Mouse (Mus musculus): ENCODE measurements around the gene Schip1. TPM values are rescaled to one million over a fixed set of nuclear protein-coding genes. Genes with fewer than 3 reads are reported as not detected.
A peak's percentile ranks its signal among the peaks of the same experiment; 100 is the strongest.

Schip1 gene
- total RNA-seq, 2 experiments from 2014 or later, result 284 to 288 TPM

DNA sequence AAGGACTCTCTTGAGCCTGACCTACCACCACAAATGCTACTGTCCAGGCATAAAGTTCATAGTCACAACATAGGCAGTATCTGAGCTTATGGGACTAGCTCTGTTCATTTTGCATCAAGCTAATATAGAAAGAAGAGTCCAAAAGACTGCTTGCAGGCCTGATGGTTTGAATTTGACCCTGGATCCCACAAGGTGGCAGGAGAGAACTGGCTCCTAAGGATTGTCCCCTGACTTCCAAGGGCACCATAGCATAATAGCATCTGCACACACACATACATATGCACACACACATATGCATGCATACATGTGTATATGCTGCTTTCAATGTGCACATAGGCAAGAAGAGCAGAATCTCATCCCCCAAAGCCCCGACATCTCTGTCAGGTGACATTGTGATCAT is 405.0 kb downstream of the Schip1 start:
- DNase-seq (ENCODE audit: low spot score in 2 of 2), result no peak

DNA sequence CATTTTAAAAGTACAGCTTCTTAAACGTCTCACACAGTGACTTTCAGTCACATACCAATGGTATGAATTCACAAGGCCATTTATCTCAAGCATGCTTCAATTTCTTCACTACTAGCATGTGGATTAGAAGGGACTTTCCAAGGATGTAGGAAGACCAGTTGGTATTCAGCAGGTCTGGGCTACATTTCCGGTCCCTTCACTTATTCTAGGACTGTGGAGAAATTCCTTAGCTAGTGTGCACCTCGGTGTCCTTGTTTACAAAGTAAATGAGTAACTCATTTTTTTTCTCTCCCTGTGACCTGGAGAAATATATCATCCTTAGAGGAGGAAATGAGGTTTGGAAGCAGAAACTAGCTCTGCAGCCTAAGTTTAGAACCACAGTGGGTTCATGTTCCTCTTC is 405.5 kb downstream of the Schip1 start:
- DNase-seq (ENCODE audit: low spot score in 2 of 2), result no peak

GRCm38 (mm10) chr3:68470622-68471021 is 406.0 kb downstream of the Schip1 start:
- no peak for DNase-seq (ENCODE audit: low spot score in 2 of 2)

DNA sequence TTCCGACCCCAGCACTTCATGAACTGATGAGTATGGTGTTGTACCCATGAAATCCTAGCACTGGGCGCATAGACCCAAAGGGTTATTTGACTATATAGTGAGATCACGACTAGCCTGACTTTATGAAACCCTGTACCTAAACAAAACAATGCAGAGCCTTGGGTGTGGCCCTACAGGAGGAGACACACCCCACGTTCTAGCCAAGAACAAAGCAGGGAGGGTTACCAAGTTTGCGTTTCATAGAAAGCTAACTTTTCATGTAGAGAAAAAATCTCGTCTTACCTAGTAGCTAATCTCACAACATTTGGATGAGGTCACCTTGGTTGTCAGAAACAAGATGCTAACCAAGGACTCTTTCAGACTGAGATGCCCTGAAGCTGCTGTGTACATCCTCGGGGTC is 411.7 kb downstream of the Schip1 start:
- no peak for DNase-seq (ENCODE audit: low spot score in 2 of 2)

- no peak for DNase-seq (ENCODE audit: low spot score in 2 of 2)
Observed at GRCm38 (mm10) chr3:68477478-68477877, 412.9 kb downstream of the Schip1 start.

- peak in 1 of 2 experiments; percentile 28 for DNase-seq (ENCODE audit: low spot score in 2 of 2)
Observed at GRCm38 (mm10) chr3:68479266-68479665, 414.7 kb downstream of the Schip1 start.

- no peak for DNase-seq (ENCODE audit: low spot score in 2 of 2)
Observed at GRCm38 (mm10) chr3:68483517-68483916, 418.9 kb downstream of the Schip1 start.

DNA sequence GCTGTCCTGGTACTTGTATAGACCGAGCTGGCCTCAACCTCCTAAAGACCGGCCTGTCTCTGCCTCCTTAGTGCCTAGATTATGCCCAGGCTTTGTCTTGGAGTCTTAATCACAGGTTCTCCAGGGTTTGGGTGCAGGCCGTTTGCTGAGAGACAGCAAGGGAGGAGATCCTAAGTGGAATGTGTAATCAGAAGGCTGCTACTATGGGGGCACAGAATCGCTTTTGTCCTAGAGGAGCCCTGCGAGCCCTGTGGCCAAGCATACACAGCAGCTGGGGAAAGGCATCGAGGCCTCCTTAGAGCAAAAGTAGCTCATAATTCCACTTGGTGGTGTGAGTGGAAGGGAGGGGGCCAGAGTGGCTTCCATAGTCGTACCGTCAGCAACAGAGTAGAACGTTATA is 419.4 kb downstream of the Schip1 start:
- DNase-seq (ENCODE audit: low spot score in 2 of 2), result no peak

GRCm38 (mm10) chr3:68484561-68484960 is 420.0 kb downstream of the Schip1 start:
- DNase-seq (ENCODE audit: low spot score in 2 of 2), result no peak

- no peak for DNase-seq (ENCODE audit: low spot score in 2 of 2)
Observed at GRCm38 (mm10) chr3:68487621-68488020, 423.0 kb downstream of the Schip1 start.

DNA sequence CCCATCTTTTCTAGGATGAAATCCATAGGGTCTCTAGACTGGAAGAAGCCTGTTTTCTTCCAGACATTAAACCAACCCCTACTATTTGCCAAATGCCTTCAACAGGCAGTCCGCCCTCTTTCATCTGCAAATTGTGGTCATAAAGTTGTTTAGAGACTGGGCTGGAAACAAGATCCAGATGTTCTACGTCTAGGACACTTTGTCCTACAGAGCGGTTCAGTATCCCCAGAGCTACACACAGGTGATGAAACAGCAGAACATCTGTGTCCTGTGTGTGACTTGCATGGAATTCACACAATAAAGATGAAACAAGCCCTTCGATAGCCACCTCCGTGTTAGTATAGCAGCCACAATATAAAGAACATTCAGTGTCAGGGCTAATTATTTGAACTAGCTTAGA is 423.7 kb downstream of the Schip1 start:
- DNase-seq (ENCODE audit: low spot score in 2 of 2), result no peak

DNA sequence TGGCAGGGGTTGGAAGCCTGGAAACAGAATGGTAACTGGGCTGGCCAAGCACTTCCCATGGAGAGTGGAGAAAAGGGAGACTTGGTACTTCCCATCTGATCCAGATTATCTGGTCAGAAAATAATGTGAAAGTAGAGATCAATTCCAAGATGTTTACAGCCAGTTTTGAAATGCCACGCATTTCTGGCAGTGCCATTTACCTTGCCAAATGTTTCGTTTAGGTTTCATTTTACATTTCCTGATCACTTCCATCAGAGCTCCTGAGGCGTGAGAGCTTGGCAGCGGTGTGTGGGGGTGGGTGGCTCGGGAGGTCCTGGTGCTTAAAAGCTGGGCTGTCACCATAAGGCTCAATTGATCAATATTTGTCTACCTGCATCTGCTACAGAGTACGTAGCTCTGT is 426.9 kb downstream of the Schip1 start:
- no peak for DNase-seq (ENCODE audit: low spot score in 2 of 2)

DNA sequence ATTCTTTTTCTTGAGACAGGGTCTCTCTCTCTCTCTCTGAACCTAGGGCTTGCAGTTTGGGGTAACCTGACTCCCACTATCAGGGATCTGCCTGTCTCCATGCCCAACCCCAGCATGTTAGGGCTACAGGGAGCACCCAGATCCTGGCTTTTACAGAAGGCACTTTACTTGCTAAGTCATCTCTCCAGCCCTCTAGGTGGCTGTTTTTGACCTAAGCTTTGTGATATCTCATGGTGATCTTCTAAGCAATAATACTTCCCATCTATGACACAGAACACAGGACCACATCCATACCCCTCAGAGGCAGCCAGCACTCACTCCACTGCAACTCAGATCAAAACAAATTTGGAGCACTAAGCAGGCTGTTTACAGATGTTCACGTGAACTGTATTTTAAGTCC is 427.5 kb downstream of the Schip1 start:
- DNase-seq (ENCODE audit: low spot score in 2 of 2), result no peak

DNA sequence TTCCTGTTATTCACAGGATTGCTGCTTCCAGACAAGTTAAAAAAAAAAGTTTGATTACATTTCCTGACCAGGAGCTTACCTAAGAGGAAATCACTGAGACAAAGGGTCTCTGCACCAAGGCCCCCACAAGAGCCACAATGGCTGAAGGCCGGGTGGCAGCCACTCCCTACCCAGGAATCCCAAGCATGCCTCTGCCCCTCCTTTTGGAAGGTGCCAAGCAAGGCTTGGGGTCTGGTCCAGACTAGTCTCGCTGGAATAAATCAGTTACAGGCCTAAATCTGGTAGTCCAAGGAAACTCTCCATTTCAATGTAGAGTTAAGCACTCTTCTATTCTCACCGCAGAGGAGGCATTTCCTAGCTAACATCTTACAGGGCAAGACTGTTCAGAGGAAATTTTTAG is 427.9 kb downstream of the Schip1 start:
- no peak for DNase-seq (ENCODE audit: low spot score in 2 of 2)

DNA sequence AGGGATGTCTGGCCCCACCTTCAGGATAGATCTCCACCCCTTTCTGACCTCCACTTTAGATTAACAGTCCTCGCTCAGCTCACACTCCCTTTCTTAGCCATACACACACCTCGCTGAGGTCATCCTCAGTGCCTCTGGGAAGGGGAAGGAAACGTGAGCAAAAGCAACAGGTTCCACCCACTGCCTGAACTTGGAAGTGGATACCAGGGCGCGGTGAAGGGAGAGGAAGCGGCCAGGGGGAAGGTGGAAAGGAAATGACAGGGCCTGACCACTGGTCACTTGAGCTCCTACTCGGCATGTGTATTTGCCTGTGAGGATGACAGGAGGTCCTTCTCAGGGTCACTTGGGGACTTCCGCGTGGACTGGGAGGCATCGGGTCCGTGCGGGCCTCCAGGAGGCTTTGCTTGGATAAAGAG is 428.6 kb downstream of the Schip1 start:
- no peak for DNase-seq (ENCODE audit: low spot score in 2 of 2)

- DNase-seq (ENCODE audit: low spot score in 2 of 2), result peak; percentile 66 to 83
Observed at GRCm38 (mm10) chr3:68493586-68494295, 429.1 kb downstream of the Schip1 start.

DNA sequence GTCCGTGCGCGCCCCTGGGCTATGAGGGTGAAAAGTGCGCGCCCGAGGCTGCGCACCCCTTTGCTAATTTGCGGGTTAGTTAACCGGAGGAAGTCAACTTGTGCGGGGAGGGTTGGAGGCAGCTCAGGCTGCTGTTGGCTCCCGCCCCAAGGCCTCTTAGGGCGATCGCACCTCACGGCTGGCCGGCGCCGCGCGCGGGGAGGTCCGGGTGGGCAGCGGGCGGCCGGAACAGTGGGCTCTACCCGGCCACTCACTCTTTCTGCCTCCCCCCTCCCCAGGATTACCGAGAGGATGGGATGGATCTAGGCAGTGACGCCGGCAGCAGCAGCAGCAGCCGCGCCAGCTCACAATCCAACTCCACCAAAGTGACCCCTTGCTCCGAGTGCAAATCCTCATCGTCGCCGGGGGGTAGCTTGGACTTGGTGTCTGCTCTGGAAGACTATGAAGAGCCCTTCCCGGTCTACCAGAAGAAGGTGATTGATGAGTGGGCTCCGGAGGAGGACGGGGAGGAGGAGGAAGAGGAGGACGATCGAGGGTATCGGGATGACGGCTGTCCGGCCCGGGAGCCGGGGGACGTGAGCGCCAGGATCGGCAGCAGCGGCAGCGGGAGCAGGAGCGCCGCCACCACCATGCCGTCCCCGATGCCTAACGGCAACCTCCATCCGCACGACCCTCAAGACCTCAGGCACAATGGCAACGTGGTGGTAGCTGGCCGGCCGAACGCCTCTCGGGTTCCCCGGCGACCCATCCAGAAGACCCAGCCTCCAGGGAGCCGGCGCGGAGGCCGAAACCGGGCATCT is 429.9 kb downstream of the Schip1 start:
- DNase-seq (ENCODE audit: low spot score in 2 of 2), result peak in 1 of 2 experiments; percentile 36

DNA sequence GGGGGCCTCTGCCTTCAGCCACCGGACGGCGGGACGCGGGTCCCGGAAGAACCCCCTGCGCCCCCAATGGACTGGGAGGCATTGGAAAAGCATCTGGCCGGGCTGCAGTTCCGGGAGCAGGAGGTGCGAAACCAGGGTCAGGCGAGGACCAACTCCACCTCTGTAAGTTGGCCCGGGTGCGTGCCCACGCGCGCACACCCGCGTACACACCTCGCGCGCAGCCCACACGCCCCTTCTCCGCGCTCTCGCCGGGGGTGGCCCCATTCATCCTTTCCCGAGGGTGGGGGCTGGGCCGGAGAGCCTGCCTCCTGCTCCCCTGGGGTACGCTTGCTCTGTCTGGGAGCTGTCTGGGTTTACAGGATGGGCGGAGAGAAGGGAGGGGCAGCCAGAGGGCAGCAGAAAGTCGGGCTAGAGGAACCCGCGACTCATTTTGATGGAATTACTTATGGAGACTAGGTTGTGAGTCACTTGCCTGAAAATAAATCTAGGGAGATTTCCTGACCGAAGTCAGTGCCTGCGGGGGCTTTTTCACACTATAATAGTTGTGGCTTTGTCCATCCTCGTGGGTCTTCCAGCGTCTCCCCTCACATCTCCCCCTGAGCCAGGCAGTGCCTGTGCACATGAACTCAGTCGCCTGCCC is 430.6 kb downstream of the Schip1 start:
- peak; percentile 54 to 72 for DNase-seq (ENCODE audit: low spot score in 2 of 2)

DNA sequence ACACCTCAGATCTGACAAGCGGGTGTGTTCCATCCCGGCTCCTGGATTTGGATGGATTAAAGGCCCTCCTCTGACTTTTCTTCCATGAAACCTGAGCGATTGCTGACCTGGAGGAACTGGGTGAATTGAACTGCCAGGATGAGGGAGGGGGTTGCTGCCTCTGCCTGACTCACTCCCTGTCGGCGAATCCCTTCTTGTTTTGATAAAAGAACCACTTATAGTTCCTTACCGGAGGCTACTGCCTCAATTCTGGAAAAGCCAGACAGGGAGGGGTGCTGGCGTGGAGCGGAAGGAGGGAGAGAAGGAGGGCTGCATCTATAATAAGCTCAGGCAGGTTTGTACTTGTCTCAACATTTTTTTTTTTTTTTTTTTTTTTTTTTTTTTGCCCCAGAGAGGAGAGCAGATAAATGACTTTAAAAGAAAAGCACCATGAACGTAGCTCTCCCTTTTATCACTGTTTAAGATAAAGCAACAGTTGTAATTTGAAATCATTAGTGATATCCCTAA is 431.2 kb downstream of the Schip1 start:
- DNase-seq (ENCODE audit: low spot score in 2 of 2), result peak in 1 of 2 experiments; percentile 21

GRCm38 (mm10) chr3:68496513-68496912 is 431.9 kb downstream of the Schip1 start:
- DNase-seq (ENCODE audit: low spot score in 2 of 2), result no peak

GRCm38 (mm10) chr3:68499532-68500152 is 435.0 kb downstream of the Schip1 start:
- no peak for DNase-seq (ENCODE audit: low spot score in 2 of 2)
